Mouse (Mus musculus) heart, embryonic 14.5 days (tissue): ENCODE measurements at regions not wholly inside any gene's neighbourhood (a gene's known extent, or its start where the extent isn't known, plus 50 kb on each side); places are given as distances from the start of the nearest gene placed in this dataset.

Experiments
- ATAC-seq: fragments of 200-750 bp; cut with Nextera tagmentation; 2 replicates; pipeline ENCODE4 v1.8.0; 2017; ENCODE audit warnings: low read depth, moderate TSS enrichment; ENCODE audit not compliant: insufficient number of reproducible peaks, insufficient read depth, low FRiP score
- H3K27ac ChIP-seq, 2 experiments: fragments of 200-500 bp in 1 of 2; fragments of 300-500 bp in 1 of 2; sonication (generic) in 1 of 2; replicated peaks in 1 of 2; 2 replicates each; pipeline ENCODE4 v1.5.1; 2012 to 2014; ENCODE audit warnings: low read depth in 2 of 2, low read length in 2 of 2, control low read depth in 1 of 2, mild to moderate bottlenecking in 1 of 2, mixed read lengths in 1 of 2; ENCODE audit not compliant: control insufficient read depth in 1 of 2, insufficient read depth in 1 of 2
- H3K27me3 ChIP-seq: fragments of 300-500 bp; sonication (generic); 2 replicates; pipeline ENCODE4 v1.6.1; 2014; ENCODE audit warnings: mild to moderate bottlenecking, low read length, control low read depth; ENCODE audit not compliant: control insufficient read depth, insufficient read depth
- H3K36me3 ChIP-seq: fragments of 300-500 bp; sonication (generic); 2 replicates; pipeline ENCODE4 v1.6.1; 2014; ENCODE audit warnings: mild to moderate bottlenecking, control low read depth, low read length, mixed read lengths; ENCODE audit not compliant: control insufficient read depth, insufficient read depth
- H3K4me1 ChIP-seq, 2 experiments: fragments of 200-500 bp in 1 of 2; fragments of 300-500 bp in 1 of 2; sonication (generic) in 1 of 2; 2 replicates each; pipeline ENCODE4 v1.6.1; 2012 to 2014; ENCODE audit warnings: low read length in 2 of 2, control low read depth in 1 of 2, mixed read lengths in 1 of 2; ENCODE audit not compliant: control insufficient read depth in 2 of 2, insufficient read depth in 2 of 2
- H3K4me2 ChIP-seq: fragments of 300-500 bp; sonication (generic); 2 replicates; pipeline ENCODE4 v1.6.1; 2014; ENCODE audit warnings: mild to moderate bottlenecking, low read length
- H3K4me3 ChIP-seq, 2 experiments: fragments of 200-500 bp in 1 of 2; fragments of 300-500 bp in 1 of 2; sonication (generic) in 1 of 2; 2 replicates each; pipeline ENCODE4 v1.5.1; 2012 to 2014; ENCODE audit warnings: low read length in 2 of 2, mild to moderate bottlenecking in 2 of 2, control low read depth in 1 of 2, low read depth in 1 of 2, moderate library complexity in 1 of 2; ENCODE audit not compliant: control insufficient read depth in 1 of 2, insufficient read depth in 1 of 2
- H3K9ac ChIP-seq: fragments of 300-500 bp; sonication (generic); 2 replicates; pipeline ENCODE4 v1.6.1; 2014; ENCODE audit warnings: mild to moderate bottlenecking, low read length
- H3K9me3 ChIP-seq: fragments of 300-500 bp; sonication (generic); 2 replicates; pipeline ENCODE4 v1.6.1; 2016; ENCODE audit warnings: low read length, control low read depth; ENCODE audit not compliant: control insufficient read depth
- WGBS: fragments of 180-500 bp; shearing (Covaris S2); extraction: QIAGEN DNeasy Blood & Tissue Kit; methylation state at CpG from one replicate; pipeline ENCODE4 v1.1.7; 2014; 5-methylcytosine and 5-hydroxymethylcytosine counted together

GRCm38 (mm10) chr15:8874884-8875493, 92.8 kb upstream of the Ranbp3l start:
- Histone ChIP-seq H3K4me3 (no peak overlapping the region), H3K9ac (no peak overlapping the region), H3K4me2 (no peak overlapping the region), H3K9me3 (no peaks in the 10 kb centered on the region; the same call in 1 of the 2 replicates), H3K4me1 (no peaks in the 10 kb centered on the region), H3K27me3 (no peaks in the 10 kb centered on the region), H3K36me3 (no peaks in the 10 kb centered on the region), H3K27ac (no peak overlapping the region)
- 80% methylated on average over 9 of the region's 9 CpGs for WGBS
- ATAC-seq, result no peak

GRCm38 (mm10) chr15:8868021-8868420, 99.7 kb upstream of the Ranbp3l start:
- no peaks in the 10 kb centered on the region for H3K9me3 ChIP-seq
- H3K9ac ChIP-seq, result no peak overlapping the region
- no peaks in the 10 kb centered on the region for H3K36me3 ChIP-seq
- ATAC-seq, result no peak
- H3K4me2 ChIP-seq, result no peak overlapping the region
- H3K27ac ChIP-seq, result no peak overlapping the region
- 82% methylated on average over 2 of the region's 2 CpGs for WGBS
- H3K4me1 ChIP-seq, result peaks cover 0 to 2% of the 10 kb centered on the region in 2 experiments; a peak in 1 of 4 replicates
- no peak overlapping the region for H3K4me3 ChIP-seq
- H3K27me3 ChIP-seq, result no peaks in the 10 kb centered on the region

GRCm38 (mm10) chr15:8867160-8867891, 100.4 kb upstream of the Ranbp3l start:
- Histone ChIP-seq H3K9ac (no peak overlapping the region), H3K4me1 (peaks cover 0 to 2% of the 10 kb centered on the region in 2 experiments; a peak in 1 of 4 replicates), H3K4me3 (no peak overlapping the region), H3K9me3 (no peaks in the 10 kb centered on the region), H3K36me3 (no peaks in the 10 kb centered on the region), H3K27ac (no peak overlapping the region), H3K4me2 (no peak overlapping the region), H3K27me3 (no peaks in the 10 kb centered on the region)
- no peak for ATAC-seq
- WGBS, result 63% methylated on average over 7 of the region's 7 CpGs

- WGBS, result 75% methylated on average over 8 of the region's 8 CpGs
- no peak for ATAC-seq
- H3K9me3 ChIP-seq, result no peaks in the 10 kb centered on the region; the same call in 1 of the 2 replicates
Measured at GRCm38 (mm10) chr15:8865089-8865933, 102.4 kb upstream of the Ranbp3l start.

GRCm38 (mm10) chr15:8856419-8857084, 111.2 kb upstream of the Ranbp3l start:
- Histone ChIP-seq H3K4me2 (no peak overlapping the region), H3K9ac (no peak overlapping the region), H3K27ac (no peak overlapping the region), H3K27me3 (no peaks in the 10 kb centered on the region), H3K9me3 (peaks cover 5% of the 10 kb centered on the region), H3K4me1 (no peaks in the 10 kb centered on the region), H3K36me3 (no peaks in the 10 kb centered on the region), H3K4me3 (no peak overlapping the region)
- 70% methylated on average over 11 of the region's 11 CpGs for WGBS
- no peak for ATAC-seq

More at GRCm38 (mm10) chr15:8865089-8865933, 102.4 kb upstream of the Ranbp3l start:
- peaks cover 0 to 2% of the 10 kb centered on the region in 2 experiments; a peak in 1 of 4 replicates for H3K4me1 ChIP-seq
- H3K4me2 ChIP-seq, result no peak overlapping the region
- H3K27me3 ChIP-seq, result no peaks in the 10 kb centered on the region
- no peak overlapping the region for H3K9ac ChIP-seq
- H3K36me3 ChIP-seq, result no peaks in the 10 kb centered on the region
- no peak overlapping the region for H3K4me3 ChIP-seq
- no peak overlapping the region for H3K27ac ChIP-seq

- Histone ChIP-seq H3K36me3 (no peaks in the 10 kb centered on the region), H3K9ac (no peak overlapping the region), H3K4me1 (no peaks in the 10 kb centered on the region), H3K27me3 (no peaks in the 10 kb centered on the region), H3K27ac (no peak overlapping the region), H3K9me3 (peaks cover 7% of the 10 kb centered on the region), H3K4me2 (no peak overlapping the region), H3K4me3 (no peak overlapping the region)
- no peak for ATAC-seq
- 90% methylated on average over 3 of the region's 3 CpGs for WGBS
Measured at GRCm38 (mm10) chr15:8855511-8855910, 112.2 kb upstream of the Ranbp3l start.

GRCm38 (mm10) chr15:8854336-8854735, 113.4 kb upstream of the Ranbp3l start:
- H3K4me2 ChIP-seq, result no peak overlapping the region
- H3K9me3 ChIP-seq, result peaks cover 7% of the 10 kb centered on the region; the same call in 1 of the 2 replicates
- H3K36me3 ChIP-seq, result no peaks in the 10 kb centered on the region
- H3K27me3 ChIP-seq, result no peaks in the 10 kb centered on the region
- no peak for ATAC-seq
- no peaks in the 10 kb centered on the region for H3K4me1 ChIP-seq
- WGBS, result 81% methylated on average over 7 of the region's 7 CpGs
- H3K4me3 ChIP-seq, result no peak overlapping the region
- no peak overlapping the region for H3K9ac ChIP-seq
- no peak overlapping the region for H3K27ac ChIP-seq
